Mouse (Mus musculus): ENCODE measurements around the gene Cdh3. TPM values are rescaled to one million over a fixed set of nuclear protein-coding genes. Genes with fewer than 3 reads are reported as not detected.

The Cdh3 gene
- total and polyA plus RNA-seq, 2 experiments from 2014 or later = 0.67 to 4.3 TPM

DNA sequence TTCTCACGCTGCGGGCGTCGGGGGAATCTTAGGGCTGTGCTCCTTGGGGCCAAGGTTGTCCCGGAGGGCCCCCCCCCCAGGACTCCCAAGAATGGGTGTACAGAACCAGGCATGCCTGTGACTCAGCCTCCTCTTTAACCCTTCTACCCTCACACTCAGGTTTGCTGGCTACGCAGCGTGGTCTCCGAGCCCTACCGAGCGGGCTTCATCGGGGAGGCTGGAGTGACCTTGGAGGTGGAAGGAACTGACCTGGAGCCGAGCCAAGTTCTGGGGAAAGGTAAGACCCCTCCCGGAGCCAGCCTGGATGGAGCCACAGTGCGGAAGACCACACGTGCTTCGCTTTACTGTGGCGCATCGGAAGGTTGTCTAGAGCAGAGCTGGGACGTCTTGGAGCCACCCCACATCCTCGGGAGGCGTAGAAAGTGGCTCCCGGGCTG is 392 bp downstream of the Cdh3 start:
- DNase-seq (ENCODE audit: low spot score) = no peak
- Histone ChIP-seq H3K36me3 (ENCODE audit: insufficient read depth, low read length) (no peaks in the 10 kb centered on the region), H3K4me3 (ENCODE audit: low read depth, low read length) (peak overlapping the region; percentile 38), H3K27ac (ENCODE audit: low read depth, low read length) (no peak overlapping the region), H3K9me3 (ENCODE audit: low read length) (no peaks in the 10 kb centered on the region), H3K27me3 (ENCODE audit: insufficient read depth, low read length) (peaks cover 33% of the 10 kb centered on the region), H3K9ac (replicated peaks; ENCODE audit: low read length, poor library complexity, severe bottlenecking) (0 out of 2 replicates have a peak overlapping the region, but pooled peaks have one; percentile 19), H3K4me2 (ENCODE audit: low read depth, low read length, poor library complexity, severe bottlenecking) (peak overlapping the region; percentile 54), H3K4me1 (ENCODE audit: insufficient read depth, low read length) (peaks cover 14% of the 10 kb centered on the region)
- WGBS = under 1% methylated on average over 22 of the region's 22 CpGs
- no peak for TF ChIP-seq CTCF (IDR thresholded peaks at IDR 0.05)
- ATAC-seq (ENCODE audit: low FRiP score) = no peak

DNA sequence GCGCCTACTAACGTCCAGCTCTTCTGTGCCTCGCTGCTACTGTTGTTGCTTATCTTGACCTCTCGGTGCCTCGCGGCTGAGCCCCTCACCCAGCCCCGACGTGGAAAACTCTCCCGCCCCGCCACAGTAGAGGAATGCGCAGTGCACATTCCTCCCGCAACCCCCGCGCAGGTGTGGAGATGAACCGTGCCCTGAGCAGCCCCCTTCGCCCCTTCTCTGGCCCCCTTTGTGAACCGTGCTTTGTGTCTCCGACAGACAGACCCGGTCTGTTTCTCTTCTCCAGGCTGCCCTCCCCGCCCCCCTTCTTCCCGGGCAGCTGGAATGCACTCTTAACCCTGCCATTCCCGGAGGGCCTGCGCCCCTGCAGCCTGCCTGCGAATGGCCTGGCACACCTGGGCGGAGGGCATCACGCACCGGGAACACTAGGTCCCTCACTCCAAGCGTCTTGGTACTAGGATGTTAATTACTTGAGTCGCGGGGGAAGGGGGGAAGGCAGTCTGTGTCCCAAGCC is 895 bp downstream of the Cdh3 start:
- peaks cover 32% of the 10 kb centered on the region for H3K27me3 ChIP-seq (ENCODE audit: insufficient read depth, low read length)

DNA sequence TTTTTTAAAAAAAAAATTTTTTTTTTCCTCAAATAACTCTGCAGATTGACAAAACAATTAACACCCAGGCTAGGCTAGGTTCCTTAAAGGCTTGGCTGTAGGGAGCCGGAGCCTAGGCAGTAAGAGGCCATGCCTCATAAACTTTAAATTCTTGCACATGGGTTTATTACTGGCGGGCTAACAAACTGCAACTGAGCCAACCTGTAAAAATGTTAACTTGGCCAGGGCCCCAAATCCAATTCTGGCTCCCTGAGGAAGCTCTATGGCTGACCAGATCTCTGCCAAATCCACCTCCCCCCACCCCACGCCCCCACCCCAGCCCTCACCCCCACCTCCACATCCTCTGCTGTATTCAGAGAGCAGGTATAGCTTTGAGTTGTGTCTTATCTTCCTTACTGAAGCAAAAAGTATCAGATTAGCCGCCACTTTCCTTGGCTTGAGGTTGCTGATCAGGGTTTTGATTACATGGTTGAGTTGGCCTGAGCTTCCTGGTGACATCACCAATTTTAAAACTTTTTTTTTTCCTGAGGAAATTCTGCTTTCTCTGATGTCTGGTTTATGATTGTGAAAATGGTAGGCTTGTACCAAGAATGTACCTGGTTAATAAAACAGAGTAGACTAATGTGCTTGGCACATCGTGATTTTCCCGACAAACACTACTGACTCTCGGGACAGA is 1.9 kb downstream of the Cdh3 start:
- Histone ChIP-seq H3K4me3 (ENCODE audit: low read depth, low read length) (no peak overlapping the region), H3K36me3 (ENCODE audit: insufficient read depth, low read length) (no peaks in the 10 kb centered on the region), H3K27ac (ENCODE audit: low read depth, low read length) (no peak overlapping the region), H3K27me3 (ENCODE audit: insufficient read depth, low read length) (peaks cover 27% of the 10 kb centered on the region), H3K4me2 (ENCODE audit: low read depth, low read length, poor library complexity, severe bottlenecking) (no peak overlapping the region), H3K9me3 (ENCODE audit: low read length) (no peaks in the 10 kb centered on the region), H3K4me1 (ENCODE audit: insufficient read depth, low read length) (peaks cover 14% of the 10 kb centered on the region), H3K9ac (replicated peaks; ENCODE audit: low read length, poor library complexity, severe bottlenecking) (no peak overlapping the region)
- TF ChIP-seq CTCF (IDR thresholded peaks at IDR 0.05) = no peak
- 67% methylated on average over 7 of the region's 7 CpGs for WGBS
- no peak for DNase-seq (ENCODE audit: low spot score)
- ATAC-seq (ENCODE audit: low FRiP score) = no peak

More for the DNA sequence above, 895 bp downstream of the Cdh3 start:
- DNase-seq (ENCODE audit: low spot score) = no peak
- no peak for ATAC-seq (ENCODE audit: low FRiP score)
- Histone ChIP-seq H3K27ac (ENCODE audit: low read depth, low read length) (no peak overlapping the region), H3K9ac (replicated peaks; ENCODE audit: low read length, poor library complexity, severe bottlenecking) (no peak overlapping the region), H3K9me3 (ENCODE audit: low read length) (no peaks in the 10 kb centered on the region), H3K4me2 (ENCODE audit: low read depth, low read length, poor library complexity, severe bottlenecking) (peak overlapping the region; percentile 54), H3K4me1 (ENCODE audit: insufficient read depth, low read length) (peaks cover 14% of the 10 kb centered on the region), H3K36me3 (ENCODE audit: insufficient read depth, low read length) (no peaks in the 10 kb centered on the region), H3K4me3 (ENCODE audit: low read depth, low read length) (peak overlapping the region; percentile 38)
- under 1% methylated on average over 29 of the region's 30 CpGs for WGBS
- no peak for TF ChIP-seq CTCF (IDR thresholded peaks at IDR 0.05)

DNA sequence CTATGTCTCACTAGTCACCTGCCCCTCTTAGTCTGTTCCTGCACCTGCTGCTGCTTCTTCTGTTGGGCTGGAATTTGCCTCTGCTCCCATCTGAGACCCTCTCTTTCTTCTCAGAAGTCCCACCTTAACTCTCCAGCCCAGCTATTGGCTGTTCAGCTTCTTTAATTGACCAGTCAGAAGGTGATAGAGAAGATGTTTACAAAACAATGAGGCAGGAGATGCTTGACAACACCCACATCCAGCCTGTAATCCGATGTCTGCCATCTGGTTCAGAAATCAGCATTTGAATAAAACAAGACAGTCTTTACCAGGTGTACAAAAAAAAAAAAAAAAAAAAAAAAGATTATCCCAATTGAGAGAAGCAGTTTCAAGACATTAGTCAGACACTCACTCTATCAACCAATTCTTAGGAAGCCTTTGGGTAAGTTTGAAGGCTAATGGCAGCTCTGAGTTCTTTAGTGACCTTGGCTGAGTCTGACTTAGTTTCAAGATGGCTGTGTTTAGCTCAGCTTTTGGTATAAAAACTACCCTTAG is 5.3 kb downstream of the Cdh3 start:
- H3K9ac ChIP-seq (replicated peaks; ENCODE audit: low read length, poor library complexity, severe bottlenecking) = no peak overlapping the region
- peaks cover 7% of the 10 kb centered on the region for H3K27me3 ChIP-seq (ENCODE audit: insufficient read depth, low read length)
- H3K4me2 ChIP-seq (ENCODE audit: low read depth, low read length, poor library complexity, severe bottlenecking) = no peak overlapping the region
- no peak for ATAC-seq (ENCODE audit: low FRiP score)
- no peak for DNase-seq (ENCODE audit: low spot score)
- TF ChIP-seq CTCF (IDR thresholded peaks at IDR 0.05) = no peak
- no peaks in the 10 kb centered on the region for H3K36me3 ChIP-seq (ENCODE audit: insufficient read depth, low read length)
- no peaks in the 10 kb centered on the region for H3K9me3 ChIP-seq (ENCODE audit: low read length)
- no peak overlapping the region for H3K27ac ChIP-seq (ENCODE audit: low read depth, low read length)
- H3K4me1 ChIP-seq (ENCODE audit: insufficient read depth, low read length) = peaks cover 5% of the 10 kb centered on the region
- 21% methylated on average over 1 of the region's 1 CpGs for WGBS
- H3K4me3 ChIP-seq (ENCODE audit: low read depth, low read length) = no peak overlapping the region

DNA sequence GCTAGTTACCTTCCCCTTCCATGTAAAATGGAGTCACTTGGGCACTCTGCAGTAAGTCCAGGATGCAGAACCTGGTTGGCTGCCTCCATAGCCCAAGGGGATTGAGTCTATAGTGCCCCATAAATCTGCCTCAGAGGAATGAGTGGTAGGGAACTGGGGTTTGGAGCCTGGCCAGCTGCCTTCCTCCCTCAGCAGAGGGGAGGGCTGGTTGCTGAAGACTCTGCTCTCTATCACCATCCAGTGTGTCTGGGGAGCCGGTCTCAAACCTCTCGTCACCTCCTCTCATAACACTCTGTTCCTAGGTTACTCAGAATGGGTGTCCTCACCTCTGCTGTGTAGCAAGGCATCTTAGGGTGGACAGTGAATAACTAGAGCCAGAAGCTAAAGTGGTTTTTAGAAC is 5.9 kb downstream of the Cdh3 start:
- Histone ChIP-seq H3K9ac (replicated peaks; ENCODE audit: low read length, poor library complexity, severe bottlenecking) (no peak overlapping the region), H3K4me1 (ENCODE audit: insufficient read depth, low read length) (no peaks in the 10 kb centered on the region), H3K9me3 (ENCODE audit: low read length) (no peaks in the 10 kb centered on the region), H3K27me3 (ENCODE audit: insufficient read depth, low read length) (peaks cover 2% of the 10 kb centered on the region; the same call in 1 of the 2 replicates), H3K4me3 (ENCODE audit: low read depth, low read length) (no peak overlapping the region), H3K4me2 (ENCODE audit: low read depth, low read length, poor library complexity, severe bottlenecking) (no peak overlapping the region), H3K36me3 (ENCODE audit: insufficient read depth, low read length) (no peaks in the 10 kb centered on the region), H3K27ac (ENCODE audit: low read depth, low read length) (no peak overlapping the region)
- WGBS = 83% methylated on average over 2 of the region's 2 CpGs
- no peak for ATAC-seq (ENCODE audit: low FRiP score)
- no peak for DNase-seq (ENCODE audit: low spot score)
- TF ChIP-seq CTCF (IDR thresholded peaks at IDR 0.05) = no peak

DNA sequence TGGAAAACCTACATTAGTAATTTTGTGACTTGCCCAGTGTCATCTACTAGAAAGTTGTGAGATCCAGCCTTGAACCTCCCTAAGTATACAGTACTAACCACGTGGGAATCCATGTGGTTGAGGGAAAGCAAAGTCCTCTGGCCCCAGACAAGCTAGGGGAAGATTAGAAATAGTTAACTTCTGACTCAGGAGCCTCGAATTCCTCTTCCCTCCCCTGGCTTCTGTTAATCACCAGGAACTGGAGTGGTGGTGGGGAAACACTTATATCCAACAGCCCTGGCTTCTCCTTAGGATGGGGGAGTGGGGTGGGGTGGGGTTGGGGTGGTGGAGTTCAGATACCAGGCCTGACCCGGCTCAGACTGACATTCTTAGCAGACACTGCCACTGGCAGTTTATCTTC is 8.1 kb downstream of the Cdh3 start:
- TF ChIP-seq CTCF (IDR thresholded peaks at IDR 0.05) = no peak
- Histone ChIP-seq H3K9ac (replicated peaks; ENCODE audit: low read length, poor library complexity, severe bottlenecking) (no peak overlapping the region), H3K4me1 (ENCODE audit: insufficient read depth, low read length) (no peaks in the 10 kb centered on the region), H3K27me3 (ENCODE audit: insufficient read depth, low read length) (no peaks in the 10 kb centered on the region), H3K4me3 (ENCODE audit: low read depth, low read length) (no peak overlapping the region), H3K36me3 (ENCODE audit: insufficient read depth, low read length) (no peaks in the 10 kb centered on the region), H3K27ac (ENCODE audit: low read depth, low read length) (no peak overlapping the region), H3K9me3 (ENCODE audit: low read length) (no peaks in the 10 kb centered on the region), H3K4me2 (ENCODE audit: low read depth, low read length, poor library complexity, severe bottlenecking) (no peak overlapping the region)
- DNase-seq (ENCODE audit: low spot score) (no peak), ATAC-seq (ENCODE audit: low FRiP score) (no peak)
- WGBS = 49% methylated on average over 3 of the region's 3 CpGs

Data from midbrain, postnatal 0 days (tissue).